Mouse (Mus musculus): ENCODE measurements at regions not wholly inside any gene's neighbourhood (a gene's known extent, or its start where the extent isn't known, plus 50 kb on each side); places are given as distances from the start of the nearest gene placed in this dataset.

GRCm38 (mm10) chr2:159646595-159646994, 687.4 kb downstream of the Gm826 start:
- no peak for DNase-seq (ENCODE audit: extremely low spot score)

- no peak for DNase-seq (ENCODE audit: extremely low spot score)
These were observed 681.7 kb downstream of the Gm826 start for GRCm38 (mm10) chr2:159652243-159652642.

- DNase-seq (ENCODE audit: extremely low spot score) = no peak
These were observed 657.1 kb downstream of the Gm826 start for GRCm38 (mm10) chr2:159676845-159677244.

GRCm38 (mm10) chr2:159680641-159681040, 653.3 kb downstream of the Gm826 start:
- no peak for DNase-seq (ENCODE audit: extremely low spot score)

GRCm38 (mm10) chr2:159703100-159703499, 630.9 kb downstream of the Gm826 start:
- no peak for DNase-seq (ENCODE audit: extremely low spot score)

- no peak for DNase-seq (ENCODE audit: extremely low spot score)
These were observed 625.8 kb downstream of the Gm826 start for GRCm38 (mm10) chr2:159708141-159708540.

- no peak for DNase-seq (ENCODE audit: extremely low spot score)
These were observed 619.3 kb downstream of the Gm826 start for GRCm38 (mm10) chr2:159714633-159715032.

GRCm38 (mm10) chr2:159718738-159719137, 615.2 kb downstream of the Gm826 start:
- no peak for DNase-seq (ENCODE audit: extremely low spot score)

GRCm38 (mm10) chr2:159725158-159726076, 608.5 kb downstream of the Gm826 start:
- peak; percentile 24 for DNase-seq (ENCODE audit: extremely low spot score)

GRCm38 (mm10) chr2:159729301-159729700, 604.7 kb downstream of the Gm826 start:
- no peak for DNase-seq (ENCODE audit: extremely low spot score)

GRCm38 (mm10) chr2:159730221-159730620, 603.7 kb downstream of the Gm826 start:
- DNase-seq (ENCODE audit: extremely low spot score) = no peak

GRCm38 (mm10) chr2:159731305-159731704, 602.7 kb downstream of the Gm826 start:
- no peak for DNase-seq (ENCODE audit: extremely low spot score)

GRCm38 (mm10) chr2:159732413-159732812, 601.5 kb downstream of the Gm826 start:
- peak; percentile 20 for DNase-seq (ENCODE audit: extremely low spot score)

- no peak for DNase-seq (ENCODE audit: extremely low spot score)
These were observed 599.4 kb downstream of the Gm826 start for GRCm38 (mm10) chr2:159734576-159734975.

GRCm38 (mm10) chr2:159755541-159756011, 578.4 kb downstream of the Gm826 start:
- peak; percentile 40 for DNase-seq (ENCODE audit: extremely low spot score)

GRCm38 (mm10) chr2:159760806-159761205, 573.2 kb downstream of the Gm826 start:
- no peak for DNase-seq (ENCODE audit: extremely low spot score)

GRCm38 (mm10) chr2:159763115-159763514, 570.8 kb downstream of the Gm826 start:
- DNase-seq (ENCODE audit: extremely low spot score) = no peak

All from embryo, embryonic 9.5 days (tissue).